Mouse (Mus musculus) intestine, embryonic 16.5 days (tissue): ENCODE results near the gene Gm20388. TPM values are rescaled to one million over a fixed set of nuclear protein-coding genes. Genes with fewer than 3 reads are reported as not detected.

Experiments used
- ATAC-seq: fragments of 200-750 bp; cut with Nextera tagmentation; 2 replicates; pipeline ENCODE4 v1.8.0; 2017; ENCODE audit warnings: moderate TSS enrichment, moderate library complexity
- H3K27ac ChIP-seq: fragments of 300-500 bp; sonication (generic); 2 replicates; pipeline ENCODE4 v1.5.1; 2014; ENCODE audit warnings: mild to moderate bottlenecking, low read length
- H3K27me3 ChIP-seq: fragments of 300-500 bp; sonication (generic); replicated peaks from 2 replicates; pipeline ENCODE4 v1.6.1; 2014; ENCODE audit warnings: low read length, control low read depth, mixed read lengths; ENCODE audit not compliant: control insufficient read depth, insufficient read depth
- H3K36me3 ChIP-seq: fragments of 300-500 bp; sonication (generic); 2 replicates; pipeline ENCODE4 v1.6.1; 2014; ENCODE audit warnings: low read length, control low read depth; ENCODE audit not compliant: control insufficient read depth, insufficient read depth
- H3K4me1 ChIP-seq: fragments of 300-500 bp; sonication (generic); 2 replicates; pipeline ENCODE4 v1.6.1; 2014; ENCODE audit warnings: low read length, control low read depth, mixed read lengths; ENCODE audit not compliant: control insufficient read depth, insufficient read depth
- H3K4me2 ChIP-seq: fragments of 300-500 bp; sonication (generic); 2 replicates; pipeline ENCODE4 v1.6.1; 2014; ENCODE audit warnings: low read depth, low read length, control low read depth
- H3K4me3 ChIP-seq: fragments of 300-500 bp; sonication (generic); 2 replicates; pipeline ENCODE4 v1.5.1; 2014; ENCODE audit warnings: mild to moderate bottlenecking, low read length
- H3K9ac ChIP-seq: fragments of 300-500 bp; sonication (generic); 2 replicates; pipeline ENCODE4 v1.6.1; 2014; ENCODE audit warnings: low read depth, low read length
- H3K9me3 ChIP-seq: fragments of 300-500 bp; sonication (generic); 2 replicates; pipeline ENCODE4 v1.6.1; 2016; ENCODE audit warnings: low read length, control low read depth; ENCODE audit not compliant: control insufficient read depth
- WGBS: fragments of 180-500 bp; shearing (Covaris S2); extraction: QIAGEN DNeasy Blood & Tissue Kit; methylation state at CpG from one replicate; pipeline ENCODE4 v1.1.7; 2014; 5-methylcytosine and 5-hydroxymethylcytosine counted together
- polyA plus RNA-seq: library from polyadenylated mRNA; unstranded; fragments of >200 nt; fragmentation: Nextera tagmentation; extraction: Ambion mirVana; gene quantifications from 2 replicates; pipeline ENCODE4 v1.2.1, GENCODE M21; 2015

The Gm20388 gene
- polyA plus RNA-seq, 1 experiment from 2014 or later: 5.8 TPM

GRCm38 (mm10) chr8:120738771-120739170, 828.1 kb downstream of the Gm20388 start:
- no peak overlapping the region for H3K27ac ChIP-seq
- H3K9me3 ChIP-seq: no peaks in the 10 kb centered on the region
- 79% methylated on average over 4 of the region's 4 CpGs for WGBS
- H3K4me3 ChIP-seq: peak overlapping the region; percentile 13
- H3K4me2 ChIP-seq: 0 out of 2 replicates have a peak overlapping the region, but pooled peaks have one; percentile 17
- 0 out of 2 replicates have a peak, but pooled peaks cover 3% of the 10 kb centered on the region for H3K36me3 ChIP-seq
- peaks cover 43% of the 10 kb centered on the region for H3K4me1 ChIP-seq
- H3K27me3 ChIP-seq: no peaks in the 10 kb centered on the region; the same call in 1 of the 2 replicates
- peak overlapping the region; percentile 47; the same call in 1 of the 2 replicates for H3K9ac ChIP-seq
- ATAC-seq: no peak

DNA sequence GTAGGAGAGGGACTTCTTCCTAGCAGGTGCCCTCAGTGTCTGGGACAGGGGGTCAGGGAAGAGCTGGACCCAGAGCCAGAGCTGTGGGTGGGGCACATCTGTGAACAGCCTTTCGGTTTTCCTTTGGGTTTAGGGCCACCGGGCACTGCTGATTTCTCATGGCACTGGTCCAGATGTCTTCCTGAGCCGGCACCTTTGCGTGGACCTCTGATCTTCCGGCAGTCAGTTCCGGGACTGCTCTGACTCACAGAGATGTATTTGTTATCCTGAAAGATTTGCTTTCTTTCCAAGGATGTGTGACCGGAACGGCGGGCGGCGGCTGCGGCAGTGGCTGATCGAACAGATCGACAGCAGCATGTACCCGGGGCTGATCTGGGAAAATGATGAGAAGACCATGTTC, 828.9 kb downstream of the Gm20388 start:
- Histone ChIP-seq H3K4me3 (no peak overlapping the region), H3K4me1 (peaks cover 50% of the 10 kb centered on the region), H3K9ac (no peak overlapping the region), H3K9me3 (no peaks in the 10 kb centered on the region), H3K4me2 (peak overlapping the region; percentile 20; the same call in 1 of the 2 replicates), H3K27ac (0 out of 2 replicates have a peak overlapping the region, but pooled peaks have one; percentile 15), H3K27me3 (no peaks in the 10 kb centered on the region; the same call in 1 of the 2 replicates), H3K36me3 (0 out of 2 replicates have a peak, but pooled peaks cover 3% of the 10 kb centered on the region)
- 87% methylated on average over 15 of the region's 15 CpGs for WGBS
- ATAC-seq: no peak

GRCm38 (mm10) chr8:120740579-120740978, 829.9 kb downstream of the Gm20388 start:
- H3K27me3 ChIP-seq: no peaks in the 10 kb centered on the region
- no peaks in the 10 kb centered on the region for H3K9me3 ChIP-seq
- no peak for ATAC-seq
- 0 out of 2 replicates have a peak, but pooled peaks cover 3% of the 10 kb centered on the region for H3K36me3 ChIP-seq
- no peak overlapping the region for H3K4me2 ChIP-seq
- peaks cover 56% of the 10 kb centered on the region for H3K4me1 ChIP-seq
- H3K4me3 ChIP-seq: no peak overlapping the region
- H3K9ac ChIP-seq: no peak overlapping the region
- H3K27ac ChIP-seq: 0 out of 2 replicates have a peak overlapping the region, but pooled peaks have one; percentile 2
- 58% methylated on average over 2 of the region's 2 CpGs for WGBS

DNA sequence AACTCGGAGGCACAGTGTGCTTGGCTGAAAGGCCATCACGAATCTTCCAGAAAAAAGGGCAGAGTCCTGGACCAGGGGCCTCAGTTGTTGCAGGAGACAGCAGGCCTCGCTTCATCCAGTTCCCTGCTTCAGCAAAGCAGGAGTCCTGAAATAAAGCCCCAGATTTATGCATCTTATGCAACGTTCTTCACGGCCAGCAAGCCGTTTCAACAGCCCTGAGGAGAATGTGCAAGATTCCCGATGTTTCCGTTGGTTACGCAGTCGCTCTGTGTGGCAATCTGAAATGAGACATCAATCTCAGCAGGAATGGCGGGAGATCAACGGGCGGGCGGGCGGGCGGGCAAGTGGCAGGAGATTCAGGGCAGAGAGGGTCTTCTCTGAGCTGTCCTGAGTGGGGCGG, 830.4 kb downstream of the Gm20388 start:
- Histone ChIP-seq H3K27ac (0 out of 2 replicates have a peak overlapping the region, but pooled peaks have one; percentile 2), H3K4me1 (peaks cover 58% of the 10 kb centered on the region), H3K36me3 (0 out of 2 replicates have a peak, but pooled peaks cover 3% of the 10 kb centered on the region), H3K4me3 (no peak overlapping the region), H3K4me2 (no peak overlapping the region), H3K9me3 (no peaks in the 10 kb centered on the region), H3K27me3 (no peaks in the 10 kb centered on the region), H3K9ac (no peak overlapping the region)
- ATAC-seq: no peak
- WGBS: 83% methylated on average over 17 of the region's 17 CpGs

DNA sequence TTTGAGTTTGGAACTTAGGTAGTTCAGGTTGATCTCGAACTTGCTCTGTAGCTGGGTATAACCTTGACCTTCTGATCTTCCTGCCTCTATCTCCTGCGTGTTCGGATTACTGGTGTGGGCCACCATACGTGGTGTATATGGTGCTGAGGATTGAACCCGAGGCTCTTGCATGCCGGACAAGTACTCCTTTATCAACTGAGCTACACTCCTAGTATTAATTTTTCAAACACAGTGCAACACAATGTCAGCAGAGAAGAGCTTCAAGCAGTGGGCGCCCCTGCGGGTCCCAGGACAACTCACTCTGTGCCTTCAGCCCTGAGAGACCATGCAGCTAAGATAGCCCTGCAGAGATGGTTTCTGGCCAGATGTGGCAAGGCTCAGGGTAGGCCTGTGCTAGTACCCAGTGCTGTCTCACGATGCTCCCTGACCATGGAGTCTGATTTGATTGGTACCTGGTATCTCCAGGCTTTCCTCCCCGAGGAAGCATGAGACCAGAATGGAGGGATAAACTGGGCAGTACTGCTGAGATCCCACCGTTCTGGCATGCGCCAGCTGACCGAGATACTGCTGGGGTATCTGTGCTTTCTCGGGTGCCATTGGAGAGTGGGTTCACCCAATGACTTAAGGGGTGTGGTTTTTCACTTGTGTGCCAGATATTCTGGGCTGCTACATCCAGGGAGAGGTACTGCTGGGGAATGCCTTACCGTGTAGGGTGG, 831.3 kb downstream of the Gm20388 start:
- peak overlapping the region; percentile 49 for H3K27ac ChIP-seq
- no peak overlapping the region for H3K9ac ChIP-seq
- no peaks in the 10 kb centered on the region for H3K9me3 ChIP-seq
- H3K4me2 ChIP-seq: no peak overlapping the region
- H3K36me3 ChIP-seq: 0 out of 2 replicates have a peak, but pooled peaks cover 3% of the 10 kb centered on the region
- H3K4me3 ChIP-seq: no peak overlapping the region
- no peaks in the 10 kb centered on the region for H3K27me3 ChIP-seq
- peaks cover 61% of the 10 kb centered on the region for H3K4me1 ChIP-seq
- no peak for ATAC-seq
- 90% methylated on average over 15 of the region's 15 CpGs for WGBS

DNA sequence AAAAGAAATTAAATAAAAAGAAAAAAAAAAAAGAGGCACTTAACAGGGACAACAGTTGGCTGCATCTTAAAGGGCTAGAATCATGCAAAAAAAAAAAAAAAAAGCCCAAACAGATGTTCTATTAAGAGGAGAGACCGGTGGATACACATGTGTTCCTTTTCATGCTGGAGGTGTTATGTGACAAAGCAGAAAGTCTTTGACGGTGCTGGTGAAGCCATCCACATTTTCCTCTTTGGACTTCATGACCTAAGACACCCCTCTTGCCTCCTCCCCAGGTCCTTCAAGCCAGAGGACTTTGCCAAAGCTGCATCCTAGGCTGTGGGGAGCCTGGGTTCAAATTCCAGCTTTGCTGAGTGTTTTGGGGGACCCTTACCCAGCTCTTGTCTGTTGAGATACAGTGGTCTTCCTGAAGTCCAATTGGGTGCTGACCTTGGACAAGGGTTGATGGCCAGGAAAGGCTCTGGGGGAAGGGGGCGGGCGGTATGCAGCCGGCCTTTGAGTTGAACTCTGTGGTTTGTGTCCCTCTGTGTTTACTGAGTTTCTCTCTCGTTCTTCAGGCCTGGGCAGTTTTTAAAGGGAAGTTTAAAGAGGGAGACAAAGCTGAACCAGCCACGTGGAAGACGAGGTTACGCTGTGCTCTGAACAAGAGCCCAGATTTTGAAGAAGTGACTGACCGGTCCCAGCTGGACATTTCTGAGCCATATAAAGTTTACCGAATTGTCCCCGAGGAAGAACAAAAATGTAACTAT, 832.7 kb downstream of the Gm20388 start:
- no peak overlapping the region for H3K4me2 ChIP-seq
- peaks cover 47% of the 10 kb centered on the region for H3K4me1 ChIP-seq
- WGBS: 42% methylated on average over 12 of the region's 12 CpGs
- no peaks in the 10 kb centered on the region for H3K27me3 ChIP-seq
- H3K27ac ChIP-seq: peak overlapping the region; percentile 88
- ATAC-seq: peak; percentile 24
- H3K36me3 ChIP-seq: 0 out of 2 replicates have a peak, but pooled peaks cover 3% of the 10 kb centered on the region
- H3K4me3 ChIP-seq: no peak overlapping the region
- H3K9ac ChIP-seq: peak overlapping the region; percentile 55; the same call in 1 of the 2 replicates
- no peaks in the 10 kb centered on the region for H3K9me3 ChIP-seq

- Histone ChIP-seq H3K27ac (peak overlapping the region; percentile 88), H3K4me2 (0 out of 2 replicates have a peak overlapping the region, but pooled peaks have one; percentile 1), H3K4me3 (no peak overlapping the region), H3K4me1 (peaks cover 44% of the 10 kb centered on the region), H3K27me3 (no peaks in the 10 kb centered on the region), H3K9ac (peak overlapping the region; percentile 55), H3K36me3 (0 out of 2 replicates have a peak, but pooled peaks cover 3% of the 10 kb centered on the region), H3K9me3 (no peaks in the 10 kb centered on the region)
- WGBS: 32% methylated on average over 4 of the region's 4 CpGs
- peak; percentile 69 for ATAC-seq
Measured at GRCm38 (mm10) chr8:120743898-120744290, 833.3 kb downstream of the Gm20388 start.

DNA sequence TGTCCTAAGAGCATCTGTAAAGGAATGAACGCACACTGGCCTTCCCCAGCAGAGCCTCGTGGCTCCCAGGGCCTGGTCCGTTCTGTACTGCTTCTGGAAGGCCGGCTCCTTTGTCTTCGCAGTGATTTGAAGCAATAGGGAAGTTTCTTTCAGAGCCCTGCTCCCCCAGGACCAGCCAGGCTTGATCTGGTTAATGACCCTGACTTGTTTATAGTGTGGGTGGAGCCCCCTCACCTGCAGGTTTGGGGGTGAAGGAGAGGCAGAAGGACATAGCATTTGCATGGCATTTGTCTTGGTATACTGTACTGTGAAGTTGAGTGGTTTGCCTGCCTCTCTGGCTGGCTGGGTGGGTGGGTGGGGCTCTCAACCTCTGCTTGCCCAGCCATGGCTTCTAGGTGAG, 833.8 kb downstream of the Gm20388 start:
- Histone ChIP-seq H3K4me3 (no peak overlapping the region), H3K36me3 (0 out of 2 replicates have a peak, but pooled peaks cover 3% of the 10 kb centered on the region), H3K9me3 (no peaks in the 10 kb centered on the region), H3K27me3 (no peaks in the 10 kb centered on the region), H3K9ac (peak overlapping the region; percentile 55), H3K4me1 (peaks cover 44% of the 10 kb centered on the region), H3K4me2 (peak overlapping the region; percentile 1; the same call in 1 of the 2 replicates), H3K27ac (peak overlapping the region; percentile 88)
- 37% methylated on average over 5 of the region's 5 CpGs for WGBS
- peak; percentile 41; the same call in 1 of the 2 replicates for ATAC-seq

GRCm38 (mm10) chr8:120745226-120745625, 834.6 kb downstream of the Gm20388 start:
- 58% methylated on average over 7 of the region's 7 CpGs for WGBS
- ATAC-seq: peak; percentile 62
- H3K27me3 ChIP-seq: no peaks in the 10 kb centered on the region
- H3K9ac ChIP-seq: peak overlapping the region; percentile 15; the same call in 1 of the 2 replicates
- 0 out of 2 replicates have a peak, but pooled peaks cover 3% of the 10 kb centered on the region for H3K36me3 ChIP-seq
- H3K27ac ChIP-seq: peak overlapping the region; percentile 88
- peaks cover 44% of the 10 kb centered on the region for H3K4me1 ChIP-seq
- H3K4me2 ChIP-seq: no peak overlapping the region
- no peak overlapping the region for H3K4me3 ChIP-seq
- no peaks in the 10 kb centered on the region for H3K9me3 ChIP-seq
